12 mouse cellular contexts compared by ENCODE assay signal in the genomic region with DNA sequence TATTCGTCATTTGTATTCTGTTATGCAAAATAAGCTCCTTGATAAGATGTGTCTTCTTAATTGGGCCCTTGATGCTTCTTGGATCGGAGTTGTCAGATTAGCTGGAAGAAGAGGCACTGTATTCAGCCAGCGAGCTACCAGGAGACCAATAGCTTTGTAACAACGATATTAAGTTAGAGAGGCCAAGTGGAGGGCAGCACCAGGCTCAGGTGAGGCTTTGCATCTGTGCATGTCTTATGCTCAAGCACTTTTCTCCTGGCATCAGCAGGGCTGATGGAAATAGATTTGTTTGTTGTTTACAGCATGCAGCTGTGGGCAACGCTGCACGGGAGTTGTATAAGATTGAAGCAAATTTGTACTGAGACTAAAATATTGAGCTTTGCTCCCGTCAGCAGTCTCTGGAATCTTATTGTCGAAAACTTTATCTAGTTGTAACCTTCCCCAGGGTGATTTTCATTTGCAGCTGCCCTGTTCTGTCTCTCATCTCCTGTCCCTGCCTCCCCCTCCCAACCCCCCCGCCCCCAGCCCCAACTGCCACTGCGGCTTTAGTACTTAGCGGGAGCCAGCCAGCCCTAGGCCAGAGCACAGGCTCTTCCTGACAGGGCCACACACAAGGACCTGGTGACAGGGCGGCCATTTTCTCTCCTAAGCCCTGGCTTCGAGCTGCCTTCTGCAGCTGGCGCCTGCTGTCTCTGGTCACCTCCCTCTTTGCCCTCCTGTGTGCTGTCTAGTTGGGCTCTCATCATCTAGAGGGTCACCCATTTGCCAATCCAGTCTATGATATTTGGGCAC.
DNase-seq lines count a peak whose midpoint lies in the region; ATAC-seq lines count a peak whose summit lies in the region.
"Had no signal": no experiment of that assay in that cellular context is flagged by ENCODE, and none has a peak within 500 bp of the region (broad histone marks: within the 10 kb centered on the region; RNA-seq: fewer than 3 reads in every experiment).

No protein-coding gene starts in this region.

- DNase-seq in forebrain, embryonic 10.5 days (ENCODE audit: extremely low spot score, low spot score), result no peak
- no peak for DNase-seq in adrenal gland, postnatal 10 days
- DNase-seq: cerebellum, postnatal 25 days; gastrocnemius, postnatal 10 days; liver; lung, postnatal 36 days had no signal

- WGBS in forebrain, embryonic 10.5 days, result 83% methylated on average over 14 of the region's 14 CpGs
- WGBS in forebrain, embryonic 13.5 days, result 69% methylated on average over 14 of the region's 14 CpGs
- 46% methylated on average over 14 of the region's 14 CpGs for WGBS in intestine, embryonic 15.5 days
- WGBS in intestine, embryonic 16.5 days, result 53% methylated on average over 14 of the region's 14 CpGs
- WGBS in hindbrain, embryonic 16.5 days, result 59% methylated on average over 14 of the region's 14 CpGs
- 53% methylated on average over 14 of the region's 14 CpGs for WGBS in midbrain, embryonic 16.5 days

- H3K27ac ChIP-seq in forebrain, embryonic 10.5 days, result peak overlapping the region; percentile 11; the same call in 1 of the 2 replicates
- no peak overlapping the region for H3K27ac ChIP-seq in forebrain, embryonic 13.5 days
- 0 out of 2 replicates have a peak overlapping the region, but pooled peaks have one; percentile 13 for H3K27ac ChIP-seq in intestine, embryonic 15.5 days
- H3K27ac ChIP-seq in intestine, embryonic 16.5 days (ENCODE audit: low read length), result no peak overlapping the region
- peak overlapping the region; percentile 64 for H3K27ac ChIP-seq in hindbrain, embryonic 16.5 days (ENCODE audit: low read depth, low read length)
- peak overlapping the region; percentile 48; the same call in 1 of the 2 replicates for H3K27ac ChIP-seq in midbrain, embryonic 16.5 days (ENCODE audit: low read length)

- no peak overlapping the region for H3K4me3 ChIP-seq in forebrain, embryonic 10.5 days
- no peak overlapping the region for H3K4me3 ChIP-seq in forebrain, embryonic 13.5 days
- no peak overlapping the region for H3K4me3 ChIP-seq in intestine, embryonic 15.5 days (replicated peaks)
- no peak overlapping the region for H3K4me3 ChIP-seq in intestine, embryonic 16.5 days (ENCODE audit: low read length)
- no peak overlapping the region for H3K4me3 ChIP-seq in hindbrain, embryonic 16.5 days (ENCODE audit: low read length)
- H3K4me3 ChIP-seq in midbrain, embryonic 16.5 days (ENCODE audit: low read depth, low read length), result no peak overlapping the region

- no peak overlapping the region for H3K9ac ChIP-seq in forebrain, embryonic 13.5 days
- H3K9ac ChIP-seq in intestine, embryonic 15.5 days, result no peak overlapping the region
- no peak overlapping the region for H3K9ac ChIP-seq in intestine, embryonic 16.5 days (ENCODE audit: low read depth, low read length)
- H3K9ac ChIP-seq in hindbrain, embryonic 16.5 days (ENCODE audit: low read depth, low read length), result no peak overlapping the region
- H3K9ac ChIP-seq in midbrain, embryonic 16.5 days (ENCODE audit: low read depth, low read length), result 0 out of 2 replicates have a peak overlapping the region, but pooled peaks have one; percentile 2

- H3K36me3 ChIP-seq in forebrain, embryonic 10.5 days (replicated peaks), result no peaks in the 10 kb centered on the region
- no peaks in the 10 kb centered on the region for H3K36me3 ChIP-seq in forebrain, embryonic 13.5 days (ENCODE audit: poor library complexity, severe bottlenecking)
- no peaks in the 10 kb centered on the region for H3K36me3 ChIP-seq in intestine, embryonic 15.5 days
- H3K36me3 ChIP-seq in intestine, embryonic 16.5 days (ENCODE audit: control insufficient read depth, insufficient read depth, low read length), result no peaks in the 10 kb centered on the region
- H3K36me3 ChIP-seq in hindbrain, embryonic 16.5 days (ENCODE audit: control insufficient read depth, insufficient read depth, low read length), result no peaks in the 10 kb centered on the region
- H3K36me3 ChIP-seq in midbrain, embryonic 16.5 days (ENCODE audit: control insufficient read depth, insufficient read depth, low read length), result no peaks in the 10 kb centered on the region

- no peaks in the 10 kb centered on the region for H3K27me3 ChIP-seq in forebrain, embryonic 10.5 days (ENCODE audit: poor library complexity, severe bottlenecking)
- H3K27me3 ChIP-seq in forebrain, embryonic 13.5 days, result no peaks in the 10 kb centered on the region
- H3K27me3 ChIP-seq in intestine, embryonic 15.5 days (replicated peaks), result no peaks in the 10 kb centered on the region
- H3K27me3 ChIP-seq in intestine, embryonic 16.5 days (replicated peaks; ENCODE audit: control insufficient read depth, insufficient read depth, low read length), result no peaks in the 10 kb centered on the region
- H3K27me3 ChIP-seq in hindbrain, embryonic 16.5 days (replicated peaks; ENCODE audit: control insufficient read depth, insufficient read depth, low read length), result no peaks in the 10 kb centered on the region
- no peaks in the 10 kb centered on the region for H3K27me3 ChIP-seq in midbrain, embryonic 16.5 days (ENCODE audit: control insufficient read depth, insufficient read depth, low read depth, low read length)

- peaks cover 9% of the 10 kb centered on the region; the same call in 1 of the 2 replicates for H3K4me1 ChIP-seq in forebrain, embryonic 10.5 days
- peaks cover 9% of the 10 kb centered on the region; the same call in 1 of the 2 replicates for H3K4me1 ChIP-seq in forebrain, embryonic 13.5 days
- no peaks in the 10 kb centered on the region for H3K4me1 ChIP-seq in intestine, embryonic 15.5 days (replicated peaks)
- H3K4me1 ChIP-seq in intestine, embryonic 16.5 days (ENCODE audit: control insufficient read depth, insufficient read depth, low read length), result 0 out of 2 replicates have a peak, but pooled peaks cover 3% of the 10 kb centered on the region
- peaks cover 2% of the 10 kb centered on the region; the same call in 1 of the 2 replicates for H3K4me1 ChIP-seq in hindbrain, embryonic 16.5 days (ENCODE audit: control insufficient read depth, insufficient read depth, low read depth, low read length)
- H3K4me1 ChIP-seq in midbrain, embryonic 16.5 days (ENCODE audit: control insufficient read depth, insufficient read depth, low read length), result peaks cover 15% of the 10 kb centered on the region

- no peaks in the 10 kb centered on the region for H3K9me3 ChIP-seq in forebrain, embryonic 10.5 days
- no peaks in the 10 kb centered on the region for H3K9me3 ChIP-seq in forebrain, embryonic 13.5 days (replicated peaks)
- no peaks in the 10 kb centered on the region for H3K9me3 ChIP-seq in intestine, embryonic 15.5 days
- no peaks in the 10 kb centered on the region for H3K9me3 ChIP-seq in intestine, embryonic 16.5 days (ENCODE audit: control insufficient read depth, low read length)
- H3K9me3 ChIP-seq in hindbrain, embryonic 16.5 days (ENCODE audit: control insufficient read depth, low read length), result no peaks in the 10 kb centered on the region
- no peaks in the 10 kb centered on the region for H3K9me3 ChIP-seq in midbrain, embryonic 16.5 days (replicated peaks; ENCODE audit: control insufficient read depth, low read length, poor library complexity, severe bottlenecking)

- no peak for ATAC-seq in forebrain, embryonic 13.5 days
- ATAC-seq in intestine, embryonic 15.5 days, result no peak
- no peak for ATAC-seq in intestine, embryonic 16.5 days
- peak; percentile 79 for ATAC-seq in hindbrain, embryonic 16.5 days
- peak; percentile 44; the same call in 1 of the 2 replicates for ATAC-seq in midbrain, embryonic 16.5 days
- ATAC-seq in activated CD4-positive, CD25-positive, alpha-beta regulatory T cell, adult 4 months, result no peak

- H3K4me2 ChIP-seq in forebrain, embryonic 13.5 days, result no peak overlapping the region
- no peak overlapping the region for H3K4me2 ChIP-seq in intestine, embryonic 15.5 days (replicated peaks)
- no peak overlapping the region for H3K4me2 ChIP-seq in intestine, embryonic 16.5 days (ENCODE audit: low read depth, low read length)
- no peak overlapping the region for H3K4me2 ChIP-seq in hindbrain, embryonic 16.5 days (ENCODE audit: low read length)
- no peak overlapping the region for H3K4me2 ChIP-seq in midbrain, embryonic 16.5 days (ENCODE audit: low read length)

Comparison
In these comparisons a context has a peak if more than half of its experiments do, and no peak if none do; other contexts are left out.
1. H3K27ac ChIP-seq: peak in forebrain, embryonic 10.5 days (single experiment), intestine, embryonic 15.5 days (single experiment), hindbrain, embryonic 16.5 days (single experiment) and midbrain, embryonic 16.5 days (single experiment); none in forebrain, embryonic 13.5 days (single experiment) and intestine, embryonic 16.5 days (single experiment).
2. ATAC-seq: peak in hindbrain, embryonic 16.5 days (single experiment) and midbrain, embryonic 16.5 days (single experiment); none in forebrain, embryonic 13.5 days (single experiment), intestine, embryonic 15.5 days (single experiment), intestine, embryonic 16.5 days (single experiment) and activated CD4-positive, CD25-positive, alpha-beta regulatory T cell, adult 4 months (single experiment).